Mouse (Mus musculus): ENCODE measurements at regions not wholly inside any gene's neighbourhood (a gene's known extent, or its start where the extent isn't known, plus 50 kb on each side); places are given as distances from the start of the nearest gene placed in this dataset.

GRCm38 (mm10) chr2:179128018-179128417 lies 314.2 kb upstream of the Cdh4 start:
- no peaks in the 10 kb centered on the region for H3K4me1 ChIP-seq (replicated peaks; ENCODE audit: control insufficient read depth, insufficient read depth, low read length)
- 89% methylated on average over 3 of the region's 3 CpGs for WGBS
- ATAC-seq (ENCODE audit: low FRiP score) (no peak), DNase-seq (ENCODE audit: low spot score) (no peak)
- H3K27ac ChIP-seq = no peak overlapping the region
- H3K9me3 ChIP-seq (ENCODE audit: control insufficient read depth, low read length) = no peaks in the 10 kb centered on the region
- no peaks in the 10 kb centered on the region for H3K27me3 ChIP-seq (ENCODE audit: control insufficient read depth, insufficient read depth, low read length)
- H3K4me2 ChIP-seq (replicated peaks) = no peak overlapping the region
- H3K9ac ChIP-seq = no peak overlapping the region
- no peak overlapping the region for H3K4me3 ChIP-seq (replicated peaks; ENCODE audit: low read length)
- H3K36me3 ChIP-seq (replicated peaks; ENCODE audit: control insufficient read depth, insufficient read depth) = no peaks in the 10 kb centered on the region

GRCm38 (mm10) chr2:179128432-179128831 lies 313.8 kb upstream of the Cdh4 start:
- no peak overlapping the region for H3K9ac ChIP-seq
- ATAC-seq (ENCODE audit: low FRiP score) = no peak
- DNase-seq (ENCODE audit: low spot score) = no peak
- no peaks in the 10 kb centered on the region for H3K4me1 ChIP-seq (replicated peaks; ENCODE audit: control insufficient read depth, insufficient read depth, low read length)
- no peaks in the 10 kb centered on the region for H3K9me3 ChIP-seq (ENCODE audit: control insufficient read depth, low read length)
- H3K27ac ChIP-seq = no peak overlapping the region
- no peaks in the 10 kb centered on the region for H3K27me3 ChIP-seq (ENCODE audit: control insufficient read depth, insufficient read depth, low read length)
- H3K4me3 ChIP-seq (replicated peaks; ENCODE audit: low read length) = no peak overlapping the region
- no peak overlapping the region for H3K4me2 ChIP-seq (replicated peaks)
- H3K36me3 ChIP-seq (replicated peaks; ENCODE audit: control insufficient read depth, insufficient read depth) = no peaks in the 10 kb centered on the region
- whole genome bisulfite sequencing = 96% methylated on average over 5 of the region's 5 CpGs

- H3K27ac ChIP-seq = no peak overlapping the region
- WGBS = 80% methylated on average over 5 of the region's 5 CpGs
- ATAC-seq (ENCODE audit: low FRiP score) = no peak
- no peak overlapping the region for H3K9ac ChIP-seq
- H3K9me3 ChIP-seq (ENCODE audit: control insufficient read depth, low read length) = no peaks in the 10 kb centered on the region
- H3K4me2 ChIP-seq (replicated peaks) = no peak overlapping the region
- no peaks in the 10 kb centered on the region for H3K4me1 ChIP-seq (replicated peaks; ENCODE audit: control insufficient read depth, insufficient read depth, low read length)
- no peak for DNase-seq (ENCODE audit: low spot score)
- H3K36me3 ChIP-seq (replicated peaks; ENCODE audit: control insufficient read depth, insufficient read depth) = no peaks in the 10 kb centered on the region
- H3K4me3 ChIP-seq (replicated peaks; ENCODE audit: low read length) = no peak overlapping the region
- H3K27me3 ChIP-seq (ENCODE audit: control insufficient read depth, insufficient read depth, low read length) = no peaks in the 10 kb centered on the region
Measured at GRCm38 (mm10) chr2:179131004-179131403, 311.2 kb upstream of the Cdh4 start.

GRCm38 (mm10) chr2:179142313-179142712 lies 299.9 kb upstream of the Cdh4 start:
- 54% methylated on average over 8 of the region's 8 CpGs for WGBS
- H3K4me1 ChIP-seq (replicated peaks; ENCODE audit: control insufficient read depth, insufficient read depth, low read length) = no peaks in the 10 kb centered on the region
- H3K4me3 ChIP-seq (replicated peaks; ENCODE audit: low read length) = no peak overlapping the region
- no peaks in the 10 kb centered on the region for H3K27me3 ChIP-seq (ENCODE audit: control insufficient read depth, insufficient read depth, low read length)
- no peaks in the 10 kb centered on the region for H3K36me3 ChIP-seq (replicated peaks; ENCODE audit: control insufficient read depth, insufficient read depth)
- DNase-seq (ENCODE audit: low spot score) (no peak), ATAC-seq (ENCODE audit: low FRiP score) (no peak)
- H3K4me2 ChIP-seq (replicated peaks) = no peak overlapping the region
- H3K9me3 ChIP-seq (ENCODE audit: control insufficient read depth, low read length) = no peaks in the 10 kb centered on the region
- H3K9ac ChIP-seq = no peak overlapping the region
- H3K27ac ChIP-seq = no peak overlapping the region

- Histone ChIP-seq H3K4me2 (replicated peaks) (no peak overlapping the region), H3K9ac (no peak overlapping the region), H3K27me3 (ENCODE audit: control insufficient read depth, insufficient read depth, low read length) (no peaks in the 10 kb centered on the region), H3K36me3 (replicated peaks; ENCODE audit: control insufficient read depth, insufficient read depth) (no peaks in the 10 kb centered on the region), H3K4me3 (replicated peaks; ENCODE audit: low read length) (no peak overlapping the region), H3K4me1 (replicated peaks; ENCODE audit: control insufficient read depth, insufficient read depth, low read length) (no peaks in the 10 kb centered on the region), H3K9me3 (ENCODE audit: control insufficient read depth, low read length) (no peaks in the 10 kb centered on the region), H3K27ac (no peak overlapping the region)
- WGBS = 47% methylated on average over 2 of the region's 2 CpGs
- ATAC-seq (ENCODE audit: low FRiP score) = no peak
- DNase-seq (ENCODE audit: low spot score) = no peak
Measured at GRCm38 (mm10) chr2:179145726-179146125, 296.5 kb upstream of the Cdh4 start.

- WGBS = 63% methylated on average over 4 of the region's 4 CpGs
- DNase-seq (ENCODE audit: low spot score) = no peak
- no peaks in the 10 kb centered on the region for H3K27me3 ChIP-seq (ENCODE audit: control insufficient read depth, insufficient read depth, low read length)
- no peaks in the 10 kb centered on the region for H3K4me1 ChIP-seq (replicated peaks; ENCODE audit: control insufficient read depth, insufficient read depth, low read length)
- no peak overlapping the region for H3K27ac ChIP-seq
- no peak for ATAC-seq (ENCODE audit: low FRiP score)
- no peaks in the 10 kb centered on the region for H3K9me3 ChIP-seq (ENCODE audit: control insufficient read depth, low read length)
- H3K9ac ChIP-seq = no peak overlapping the region
- no peaks in the 10 kb centered on the region for H3K36me3 ChIP-seq (replicated peaks; ENCODE audit: control insufficient read depth, insufficient read depth)
- no peak overlapping the region for H3K4me2 ChIP-seq (replicated peaks)
- no peak overlapping the region for H3K4me3 ChIP-seq (replicated peaks; ENCODE audit: low read length)
Measured at GRCm38 (mm10) chr2:179146274-179146673, 296.0 kb upstream of the Cdh4 start.

- Histone ChIP-seq H3K27ac (no peak overlapping the region), H3K9ac (no peak overlapping the region), H3K4me3 (replicated peaks; ENCODE audit: low read length) (no peak overlapping the region), H3K4me2 (replicated peaks) (no peak overlapping the region), H3K27me3 (ENCODE audit: control insufficient read depth, insufficient read depth, low read length) (no peaks in the 10 kb centered on the region), H3K9me3 (ENCODE audit: control insufficient read depth, low read length) (no peaks in the 10 kb centered on the region), H3K36me3 (replicated peaks; ENCODE audit: control insufficient read depth, insufficient read depth) (no peaks in the 10 kb centered on the region), H3K4me1 (replicated peaks; ENCODE audit: control insufficient read depth, insufficient read depth, low read length) (no peaks in the 10 kb centered on the region)
- WGBS = 70% methylated on average over 5 of the region's 5 CpGs
- ATAC-seq (ENCODE audit: low FRiP score) = no peak
- no peak for DNase-seq (ENCODE audit: low spot score)
Measured at GRCm38 (mm10) chr2:179148194-179148593, 294.0 kb upstream of the Cdh4 start.

GRCm38 (mm10) chr2:179148667-179149066 lies 293.6 kb upstream of the Cdh4 start:
- no peaks in the 10 kb centered on the region for H3K9me3 ChIP-seq (ENCODE audit: control insufficient read depth, low read length)
- no peaks in the 10 kb centered on the region for H3K27me3 ChIP-seq (ENCODE audit: control insufficient read depth, insufficient read depth, low read length)
- no peak overlapping the region for H3K4me2 ChIP-seq (replicated peaks)
- no peaks in the 10 kb centered on the region for H3K4me1 ChIP-seq (replicated peaks; ENCODE audit: control insufficient read depth, insufficient read depth, low read length)
- ATAC-seq (ENCODE audit: low FRiP score) (no peak), DNase-seq (ENCODE audit: low spot score) (no peak)
- 58% methylated on average over 4 of the region's 4 CpGs for WGBS
- H3K4me3 ChIP-seq (replicated peaks; ENCODE audit: low read length) = no peak overlapping the region
- no peaks in the 10 kb centered on the region for H3K36me3 ChIP-seq (replicated peaks; ENCODE audit: control insufficient read depth, insufficient read depth)
- no peak overlapping the region for H3K9ac ChIP-seq
- no peak overlapping the region for H3K27ac ChIP-seq

GRCm38 (mm10) chr2:179158881-179159280 lies 283.4 kb upstream of the Cdh4 start:
- ATAC-seq (ENCODE audit: low FRiP score) = no peak

GRCm38 (mm10) chr2:179163116-179163515 lies 279.1 kb upstream of the Cdh4 start:
- no peak for ATAC-seq (ENCODE audit: low FRiP score)
- WGBS = 85% methylated on average over 5 of the region's 5 CpGs

More at GRCm38 (mm10) chr2:179158881-179159280, 283.4 kb upstream of the Cdh4 start:
- Histone ChIP-seq H3K27ac (no peak overlapping the region), H3K4me2 (replicated peaks) (no peak overlapping the region), H3K4me1 (replicated peaks; ENCODE audit: control insufficient read depth, insufficient read depth, low read length) (no peaks in the 10 kb centered on the region), H3K27me3 (ENCODE audit: control insufficient read depth, insufficient read depth, low read length) (no peaks in the 10 kb centered on the region), H3K4me3 (replicated peaks; ENCODE audit: low read length) (no peak overlapping the region), H3K9ac (no peak overlapping the region), H3K36me3 (replicated peaks; ENCODE audit: control insufficient read depth, insufficient read depth) (no peaks in the 10 kb centered on the region), H3K9me3 (ENCODE audit: control insufficient read depth, low read length) (no peaks in the 10 kb centered on the region)
- WGBS = 92% methylated on average over 9 of the region's 9 CpGs
- no peak for DNase-seq (ENCODE audit: low spot score)

More at GRCm38 (mm10) chr2:179163116-179163515, 279.1 kb upstream of the Cdh4 start:
- DNase-seq (ENCODE audit: low spot score) = no peak
- H3K4me1 ChIP-seq (replicated peaks; ENCODE audit: control insufficient read depth, insufficient read depth, low read length) = no peaks in the 10 kb centered on the region
- H3K4me2 ChIP-seq (replicated peaks) = no peak overlapping the region
- H3K27me3 ChIP-seq (ENCODE audit: control insufficient read depth, insufficient read depth, low read length) = no peaks in the 10 kb centered on the region
- H3K27ac ChIP-seq = no peak overlapping the region
- H3K9ac ChIP-seq = no peak overlapping the region
- no peaks in the 10 kb centered on the region for H3K36me3 ChIP-seq (replicated peaks; ENCODE audit: control insufficient read depth, insufficient read depth)
- no peak overlapping the region for H3K4me3 ChIP-seq (replicated peaks; ENCODE audit: low read length)
- H3K9me3 ChIP-seq (ENCODE audit: control insufficient read depth, low read length) = no peaks in the 10 kb centered on the region

Measured in hindbrain, embryonic 14.5 days (tissue).